Mouse (Mus musculus): Measurements from ENCODE around the gene Amz1.

The Amz1 gene

DNA sequence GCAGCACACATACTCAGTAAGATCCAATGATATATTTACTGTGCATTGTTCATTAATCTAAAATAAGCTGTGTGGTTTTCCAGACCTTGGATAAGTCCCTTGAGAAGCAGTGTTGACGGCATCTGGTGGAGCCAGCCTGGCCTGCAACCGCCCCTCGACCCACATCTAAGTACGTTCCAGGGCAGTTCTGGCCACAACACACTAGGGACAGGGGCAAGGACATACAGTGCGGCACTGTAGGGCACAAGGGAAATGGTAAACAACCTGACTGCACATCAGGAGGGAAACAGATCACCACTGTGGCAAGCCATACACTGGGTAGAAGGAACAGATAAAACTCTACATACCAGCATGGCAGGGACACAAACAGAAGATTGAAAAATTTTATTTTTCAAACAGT lies 77.9 kb downstream of the Amz1 start:
- DNase-seq (ENCODE audit: low spot score in 2 of 2) = no peak

DNA sequence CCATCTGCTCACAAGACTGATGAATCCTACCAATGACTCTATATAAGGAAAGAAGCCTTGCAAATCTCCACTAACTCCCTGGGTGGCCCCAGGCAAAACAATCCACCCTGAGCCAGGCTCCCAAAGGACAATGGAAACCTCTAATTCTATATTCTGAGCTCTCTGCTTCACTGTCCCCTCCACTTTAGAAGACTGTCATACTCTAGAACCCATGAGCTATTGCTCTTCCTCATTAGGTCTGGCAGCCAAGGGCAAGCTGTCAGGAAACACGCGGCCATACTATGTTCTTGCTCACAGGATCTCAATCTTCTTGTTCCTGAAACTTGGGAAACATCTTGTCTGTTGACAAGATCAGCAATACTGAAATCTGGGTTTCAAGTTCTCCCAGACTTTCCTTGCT lies 82.3 kb downstream of the Amz1 start:
- no peak for DNase-seq (ENCODE audit: low spot score in 2 of 2)

DNA sequence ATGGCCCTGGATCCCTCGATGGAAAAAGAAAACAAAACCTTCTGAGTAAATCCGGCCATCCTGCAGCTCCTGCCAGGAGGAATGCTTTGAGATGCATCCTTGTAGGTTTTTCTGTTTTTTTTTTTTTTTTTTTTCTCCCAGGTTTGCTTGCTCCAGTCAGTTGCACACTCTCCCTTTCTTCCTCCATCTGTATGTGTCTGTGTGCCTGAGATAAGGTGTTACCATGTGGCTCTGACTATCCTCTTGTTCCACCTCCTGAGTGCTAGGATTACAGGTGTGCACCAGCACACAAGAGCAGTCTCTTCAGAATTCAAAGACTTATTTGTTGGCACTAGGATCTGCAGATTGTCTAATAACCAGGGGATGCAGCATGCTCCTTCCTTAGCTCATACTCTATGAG lies 83.0 kb downstream of the Amz1 start:
- no peak for DNase-seq (ENCODE audit: low spot score in 2 of 2)
